Mouse (Mus musculus) lung, adult 2 months (tissue): ENCODE measurements around the gene Zfp106.

ENCODE experiments used
- CTCF ChIP-seq: fragments of 200-500 bp; IDR thresholded peaks from 2 replicates; pipeline ENCODE4 v1.5.1; 2011; ENCODE audit warnings: mild to moderate bottlenecking, low read length, control low read depth; ENCODE audit not compliant: insufficient read depth
- POLR2A ChIP-seq: fragments of 200-500 bp; IDR thresholded peaks from 2 replicates; pipeline ENCODE4 v1.6.1; 2011; ENCODE audit warnings: low read depth, mild to moderate bottlenecking, control low read depth, low read length, borderline replicate concordance; ENCODE audit errors: extremely low read depth

DNA sequence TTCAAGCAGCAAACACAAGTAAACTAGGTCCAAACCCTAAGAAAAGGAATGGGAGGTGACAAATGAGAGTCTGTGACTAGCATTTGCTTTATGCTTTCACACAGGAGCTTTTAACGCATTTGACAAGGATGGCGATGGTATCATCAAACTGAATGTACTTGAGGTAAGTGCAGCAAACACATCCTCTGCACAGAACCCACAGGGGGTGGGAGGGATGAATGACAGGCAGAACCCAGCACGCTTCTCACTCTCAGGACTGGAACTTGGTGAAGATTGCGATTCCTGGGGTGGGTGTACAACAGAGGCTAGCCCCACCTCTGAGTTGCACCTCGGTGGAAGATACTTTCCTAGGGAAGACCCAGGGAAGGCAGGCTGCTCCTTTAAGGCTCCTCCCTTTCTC, 59.7 kb downstream of the Zfp106 start:
- no peak for TF ChIP-seq CTCF
- no peak for TF ChIP-seq POLR2A
